Mouse (Mus musculus): Measurements from ENCODE around the gene Trim58. TPM values are rescaled to one million over a fixed set of nuclear protein-coding genes. Genes with fewer than 3 reads are reported as not detected.
A peak's percentile ranks its signal among the peaks of the same experiment; 100 is the strongest.

The Trim58 gene
- not detected for total RNA-seq (2021)
- long read RNA-seq, experiment 1 = 0 reads
- long read RNA-seq, experiment 2 = 0 reads

DNA sequence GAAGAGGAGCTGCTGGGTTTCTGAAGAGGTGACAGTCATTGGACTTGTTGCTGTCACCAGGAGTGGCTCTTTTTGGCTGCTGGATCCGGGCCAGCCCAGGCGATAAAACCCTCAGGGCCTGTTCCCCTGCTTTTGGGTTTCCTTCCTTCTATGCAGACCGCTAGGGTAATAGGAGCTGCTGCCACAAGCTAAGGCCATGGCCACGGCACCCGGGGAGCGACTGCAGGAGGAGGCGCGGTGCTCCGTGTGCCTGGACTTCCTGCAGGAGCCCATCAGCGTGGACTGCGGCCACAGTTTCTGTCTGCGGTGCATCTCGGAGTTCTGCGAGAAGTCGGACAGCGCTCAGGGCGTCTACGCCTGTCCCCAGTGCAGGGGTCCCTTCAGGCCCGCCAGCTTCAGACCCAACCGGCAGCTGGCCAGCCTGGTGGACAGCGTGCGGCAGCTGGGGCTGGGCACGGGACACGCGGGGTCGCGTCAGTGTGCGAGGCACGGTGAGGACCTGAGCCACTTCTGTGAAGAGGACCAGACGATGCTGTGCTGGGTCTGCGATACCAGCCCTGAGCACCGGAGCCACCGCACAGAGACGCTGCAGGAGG lies at the start of gene Trim58:
TSS of gene Trim58 (plus strand) at position 194 of the 596 bp plus-strand sequence.
- intact Hi-C loops (cut with DNase I) = no loop called here
- H3K27ac ChIP-seq = no peak within 1 kb of the TSS
- peak; percentile 24 for DNase-seq

DNA sequence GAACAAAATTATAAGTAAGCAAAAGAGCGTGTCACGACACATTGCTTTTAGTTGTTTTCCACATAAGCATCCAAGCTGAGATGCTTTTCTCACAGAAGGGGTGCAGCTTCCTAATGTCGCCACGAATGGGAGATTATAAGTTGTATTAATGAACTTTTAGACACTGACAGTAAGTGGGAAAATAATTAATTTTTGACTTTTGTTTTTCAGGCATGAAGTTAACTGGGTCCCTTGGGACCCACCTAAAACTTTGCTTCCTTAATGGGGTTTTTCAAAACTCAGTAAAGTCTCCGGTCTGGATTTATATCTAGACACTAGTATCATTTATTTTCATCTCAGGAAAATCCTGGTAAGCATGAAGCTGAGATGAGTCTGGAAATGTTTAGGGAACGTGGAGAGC lies 45.5 kb upstream of the Trim58 start, which contains the start of gene Olfr324:
TSS of gene Olfr324 (plus strand) at position 301 of the 400 bp plus-strand sequence.
- H3K27ac ChIP-seq = no peak within 1 kb of the TSS
- TF ChIP-seq CTCF (IDR thresholded peaks at IDR 0.05) = no peak
- DNase-seq = no peak
- intact Hi-C loops (cut with DNase I) = no loop called here
- H3K4me3 ChIP-seq = no peak within 1 kb of the TSS

More for the DNA sequence above, at the start of gene Trim58:
- no peak for TF ChIP-seq CTCF (IDR thresholded peaks at IDR 0.05)
- peak within 1 kb of the TSS; percentile 53 for H3K4me3 ChIP-seq

DNA sequence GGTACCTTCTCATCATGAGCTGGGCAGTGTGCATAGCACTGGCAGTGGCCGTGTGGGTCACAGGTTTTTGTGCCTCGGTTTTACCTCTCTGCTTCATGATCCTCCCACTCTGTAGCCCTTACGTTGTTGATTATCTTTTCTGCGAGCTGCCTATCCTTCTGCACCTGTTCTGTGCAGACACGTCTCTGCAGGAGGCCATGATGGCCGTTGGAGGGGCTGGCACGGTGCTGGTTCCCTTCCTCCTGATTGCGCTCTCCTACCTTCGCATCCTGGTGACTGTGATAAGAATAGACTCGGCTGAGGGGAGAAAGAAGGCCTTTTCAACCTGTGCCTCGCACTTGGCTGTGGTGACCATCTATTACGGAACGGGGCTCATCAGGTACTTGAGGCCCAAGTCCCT lies 42.4 kb upstream of the Trim58 start:
- no peak for DNase-seq
- Histone ChIP-seq H3K27ac (no peak overlapping the region), H3K4me3 (no peak overlapping the region)
- intact Hi-C loops (cut with DNase I) = no loop called here
- TF ChIP-seq CTCF (IDR thresholded peaks at IDR 0.05) = no peak

DNA sequence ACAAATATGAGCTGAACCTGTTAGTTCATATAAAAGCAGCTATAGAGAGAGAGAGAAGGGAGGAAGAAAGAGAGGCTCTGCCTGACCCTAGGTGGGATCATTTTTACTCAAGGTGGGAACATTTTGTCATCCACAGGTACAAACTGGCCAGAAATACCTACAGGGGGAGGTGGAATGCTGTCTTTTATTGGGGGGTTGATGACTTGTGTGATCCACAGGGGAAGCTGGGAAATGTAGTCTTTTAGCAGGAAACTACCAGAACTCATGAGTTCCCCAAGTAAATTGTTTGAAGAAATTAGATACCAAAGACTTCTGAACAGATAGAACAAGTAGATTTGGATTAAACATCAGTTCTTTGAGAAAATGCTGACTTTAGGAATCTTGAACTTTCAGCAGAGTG lies 38.2 kb upstream of the Trim58 start:
- no peak for DNase-seq
- intact Hi-C loops (cut with DNase I) = no loop called here
- H3K4me3 ChIP-seq = no peak overlapping the region
- no peak for TF ChIP-seq CTCF (IDR thresholded peaks at IDR 0.05)
- H3K27ac ChIP-seq = no peak overlapping the region

DNA sequence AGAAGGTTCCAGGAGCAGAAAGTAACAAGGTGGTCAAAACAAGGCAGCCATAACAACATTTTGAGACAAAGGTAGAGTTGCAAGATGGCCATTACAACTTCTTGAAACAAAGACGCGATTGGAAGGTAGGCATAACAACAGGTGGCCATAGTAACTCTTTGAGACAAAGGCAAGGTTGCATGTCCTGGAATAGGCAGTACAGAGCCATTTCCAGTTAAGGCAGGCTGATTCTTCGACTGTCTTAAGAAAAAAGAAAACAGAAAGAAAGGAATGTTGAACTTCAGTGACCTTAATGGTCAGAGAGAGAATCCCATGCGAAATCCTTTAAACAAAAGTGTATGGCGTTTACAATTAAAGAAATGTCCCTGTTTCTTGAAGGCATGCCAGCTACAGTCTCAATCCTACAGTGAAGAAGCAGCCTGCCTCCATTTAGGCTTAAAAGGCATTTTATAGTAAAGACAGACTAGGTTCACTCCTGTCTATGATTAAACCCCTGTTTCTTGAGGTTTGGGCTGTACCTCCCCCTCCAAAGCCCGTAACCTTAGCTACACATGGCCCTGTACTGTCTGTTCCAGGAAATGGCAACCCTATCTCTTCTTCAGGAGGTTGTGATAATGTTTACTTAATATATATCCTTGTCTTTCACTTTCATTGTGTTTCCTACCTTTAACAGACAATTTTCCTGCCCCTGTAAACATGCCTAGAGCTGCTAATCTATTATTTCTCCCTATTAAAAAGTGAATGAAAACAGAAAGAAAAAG lies 37.3 kb upstream of the Trim58 start:
- Histone ChIP-seq H3K4me3 (no peak overlapping the region), H3K27ac (no peak overlapping the region)
- intact Hi-C loops (cut with DNase I) = no loop called here
- DNase-seq = no peak
- no peak for TF ChIP-seq CTCF (IDR thresholded peaks at IDR 0.05)

DNA sequence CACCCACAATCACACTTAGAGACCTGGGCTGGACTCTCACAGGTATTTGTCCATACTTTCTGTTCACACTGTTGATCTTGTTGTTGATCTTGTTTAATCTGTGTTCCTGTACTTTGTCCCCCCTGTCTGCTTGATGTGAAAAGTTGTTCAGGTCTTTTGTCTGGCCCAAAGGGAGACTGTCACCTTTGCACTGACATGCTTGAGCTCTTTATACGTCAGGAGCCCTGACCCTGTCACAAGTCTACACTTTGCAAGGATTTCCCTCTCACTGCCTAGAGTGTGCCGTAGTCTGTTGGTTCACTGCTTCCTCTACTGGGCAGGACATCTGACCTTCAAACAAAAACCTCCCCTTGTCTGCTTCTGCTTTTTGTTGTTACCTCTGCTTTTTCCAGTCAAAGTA lies 35.6 kb upstream of the Trim58 start:
- intact Hi-C loops (cut with DNase I) = no loop called here
- no peak for DNase-seq
- Histone ChIP-seq H3K27ac (no peak overlapping the region), H3K4me3 (no peak overlapping the region)
- TF ChIP-seq CTCF (IDR thresholded peaks at IDR 0.05) = no peak

DNA sequence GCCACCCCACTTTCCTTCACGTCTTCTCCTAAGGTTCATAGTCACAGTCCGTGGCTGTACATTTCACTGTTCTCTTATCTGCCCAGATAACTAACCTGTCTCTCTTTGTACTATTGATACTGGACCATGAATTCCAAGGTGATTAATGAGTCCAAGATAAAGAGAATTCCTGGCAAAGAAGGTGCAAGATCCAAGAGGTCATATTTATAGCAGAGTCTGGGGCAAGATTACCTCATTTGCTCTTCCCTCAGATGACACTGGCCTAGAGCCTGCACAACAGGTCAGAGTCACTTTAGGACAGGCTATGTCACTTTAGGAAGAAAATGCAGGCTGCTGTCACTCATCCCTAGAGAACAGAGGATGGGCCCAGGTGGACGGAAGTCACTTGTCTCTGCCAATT lies 35.0 kb upstream of the Trim58 start:
- Histone ChIP-seq H3K27ac (no peak overlapping the region), H3K4me3 (no peak overlapping the region)
- no peak for TF ChIP-seq CTCF (IDR thresholded peaks at IDR 0.05)
- no peak for DNase-seq
- intact Hi-C loops (cut with DNase I) = no loop called here

DNA sequence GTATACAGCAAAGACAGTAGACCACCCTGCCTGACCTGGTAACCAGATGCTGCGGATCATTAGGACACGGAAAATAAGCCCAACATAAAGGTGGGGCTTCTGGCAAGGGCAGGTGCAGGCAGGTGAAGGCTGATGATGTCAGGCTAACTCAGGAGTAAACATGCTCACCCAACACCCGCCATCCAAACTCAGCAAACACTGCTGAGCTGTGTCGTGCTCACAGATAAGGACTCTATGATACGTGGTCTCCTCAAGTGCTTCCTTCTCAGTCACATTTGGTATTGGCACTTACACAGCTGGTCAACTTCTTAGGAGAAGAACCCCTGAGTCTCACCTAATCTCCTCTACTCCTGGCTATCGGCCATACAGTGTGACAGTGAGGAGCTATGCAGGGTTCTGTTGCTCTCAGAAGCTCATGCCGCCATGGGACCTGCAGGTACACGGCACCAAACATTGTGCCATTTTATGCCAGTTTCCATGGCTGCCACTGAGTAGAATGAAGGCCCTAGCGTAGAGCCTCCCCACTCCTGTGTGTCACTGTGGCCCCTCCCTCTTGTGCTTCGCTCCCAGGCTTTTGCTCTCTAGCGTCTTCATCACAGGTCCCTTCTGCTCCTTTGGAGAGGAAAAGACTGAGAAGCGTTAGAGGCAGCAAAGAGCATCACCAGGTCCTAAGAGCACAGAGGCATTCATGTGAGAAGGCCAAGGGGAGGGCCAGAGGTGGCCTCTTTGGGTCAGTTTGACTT lies 33.9 kb upstream of the Trim58 start:
- intact Hi-C loops (cut with DNase I) = no loop called here
- DNase-seq = no peak
- TF ChIP-seq CTCF (IDR thresholded peaks at IDR 0.05) = no peak
- Histone ChIP-seq H3K4me3 (no peak overlapping the region), H3K27ac (no peak overlapping the region)

DNA sequence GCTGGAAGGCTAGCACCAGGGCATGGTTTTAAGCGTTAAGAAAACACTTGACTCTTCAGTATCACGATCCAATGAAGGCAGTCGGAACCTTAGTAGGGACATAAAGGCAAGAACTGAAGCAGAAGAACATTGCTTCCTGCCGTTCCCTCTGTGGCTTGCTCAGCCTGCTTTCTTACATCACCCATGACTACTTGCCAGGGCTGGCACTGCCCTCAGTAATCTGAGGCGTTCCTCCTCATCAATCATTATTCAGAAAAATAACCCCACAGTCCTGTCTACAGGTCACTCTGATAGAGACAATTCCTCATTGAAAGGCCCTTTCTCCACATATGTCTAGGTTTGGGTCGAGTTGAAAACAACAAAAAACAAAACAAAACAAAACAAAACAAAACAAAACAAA lies 33.2 kb upstream of the Trim58 start:
- intact Hi-C loops (cut with DNase I) = no loop called here
- no peak overlapping the region for H3K27ac ChIP-seq
- DNase-seq = no peak
- TF ChIP-seq CTCF (IDR thresholded peaks at IDR 0.05) = no peak
- H3K4me3 ChIP-seq = no peak overlapping the region

DNA sequence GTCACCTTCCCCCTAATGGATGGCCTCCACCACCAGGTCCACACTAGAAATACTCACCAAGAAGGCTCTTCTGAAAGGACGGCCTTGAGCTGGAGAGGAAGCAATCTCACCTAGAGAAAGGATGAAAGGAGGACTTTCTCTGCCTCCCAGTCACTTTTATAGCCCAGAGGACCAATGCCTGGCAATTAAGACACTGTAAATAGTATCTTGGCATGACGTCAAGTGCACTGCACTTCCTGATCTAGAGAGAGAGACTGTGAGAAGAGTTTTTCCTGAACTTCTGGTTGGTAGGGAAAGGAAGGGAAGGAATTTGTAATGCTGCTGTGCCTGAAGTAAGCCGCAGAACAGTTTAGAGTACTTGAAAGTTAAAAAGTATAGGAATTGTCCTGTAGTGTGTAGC lies 26.9 kb upstream of the Trim58 start:
- DNase-seq = no peak
- no peak for TF ChIP-seq CTCF (IDR thresholded peaks at IDR 0.05)
- intact Hi-C loops (cut with DNase I) = no loop called here
- Histone ChIP-seq H3K27ac (no peak overlapping the region), H3K4me3 (no peak overlapping the region)

DNA sequence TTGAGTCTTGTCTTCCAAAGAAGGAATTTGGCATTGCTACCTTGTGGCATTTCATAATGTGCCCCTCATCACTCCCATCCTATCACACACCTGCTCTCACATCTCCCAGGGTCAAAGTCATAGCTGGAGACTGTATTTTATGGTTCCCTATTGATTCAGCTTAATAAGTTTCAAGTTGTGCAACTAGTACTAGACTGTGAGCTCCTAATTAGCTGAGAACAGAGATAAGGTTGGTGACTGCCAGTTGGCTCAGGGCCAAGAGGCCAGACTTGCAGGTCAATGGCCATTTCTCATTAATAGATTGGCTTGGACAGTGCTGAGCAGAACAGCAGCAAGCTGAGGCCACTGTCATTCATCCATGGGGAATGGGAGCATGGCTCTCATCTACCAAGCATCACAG lies 25.7 kb upstream of the Trim58 start:
- intact Hi-C loops (cut with DNase I) = no loop called here
- no peak overlapping the region for H3K27ac ChIP-seq
- no peak overlapping the region for H3K4me3 ChIP-seq
- TF ChIP-seq CTCF (IDR thresholded peaks at IDR 0.05) = no peak
- no peak for DNase-seq

DNA sequence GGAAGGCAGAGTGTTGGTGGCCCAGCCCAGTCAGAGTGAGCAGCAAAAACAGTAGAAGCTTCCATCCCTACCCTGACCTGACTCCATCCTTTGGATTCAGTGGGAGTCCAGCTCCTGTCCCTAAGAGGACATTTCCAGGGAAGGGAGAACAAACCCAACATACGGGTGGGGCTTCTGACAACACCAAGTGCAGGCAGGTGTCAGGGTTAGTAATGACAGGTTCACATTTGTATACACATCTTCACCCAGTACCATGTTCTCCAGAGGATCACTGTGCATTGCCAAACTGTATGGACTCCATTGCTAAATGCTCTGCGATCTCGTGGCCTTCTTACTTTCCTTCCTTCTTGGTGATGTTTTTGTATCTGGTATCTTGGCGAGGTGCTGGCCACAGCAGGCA lies 24.3 kb upstream of the Trim58 start, which contains the start of gene 2210407C18Rik:
TSS of gene 2210407C18Rik (minus strand) at position 101 of the 400 bp plus-strand sequence.
- TF ChIP-seq CTCF (IDR thresholded peaks at IDR 0.05) = no peak
- intact Hi-C loops (cut with DNase I) = no loop called here
- Histone ChIP-seq H3K27ac (no peak within 1 kb of the TSS), H3K4me3 (no peak within 1 kb of the TSS)
- DNase-seq = no peak

DNA sequence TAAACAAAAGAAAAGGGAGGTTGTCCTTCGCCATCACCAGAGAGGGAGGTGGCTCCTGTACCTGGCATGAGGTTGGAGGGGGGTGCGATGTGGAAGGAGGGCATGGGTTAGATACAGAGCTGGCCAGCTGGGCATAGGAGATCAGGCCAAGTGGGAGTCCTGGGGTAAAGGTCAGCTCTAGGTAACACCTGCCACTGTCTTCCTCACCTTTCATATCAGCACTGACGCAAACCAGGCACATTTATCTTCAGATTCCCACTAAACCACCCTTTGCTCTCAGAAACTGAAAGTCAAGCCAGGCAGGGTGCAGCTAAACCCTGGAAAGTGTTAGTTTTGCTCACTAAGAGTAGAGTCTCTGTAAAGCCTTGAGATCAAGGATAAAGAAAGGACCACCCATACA lies 21.9 kb upstream of the Trim58 start:
- intact Hi-C loops (cut with DNase I) = no loop called here
- TF ChIP-seq CTCF (IDR thresholded peaks at IDR 0.05) = no peak

More for the DNA sequence above, 21.9 kb upstream of the Trim58 start:
- Histone ChIP-seq H3K27ac (no peak overlapping the region), H3K4me3 (no peak overlapping the region)
- DNase-seq = no peak

Data from gastrocnemius, adult 2 months (tissue).